Mouse (Mus musculus) lung, embryonic 16.5 days (tissue): ENCODE measurements around the gene Tmem210. TPM values are rescaled to one million over a fixed set of nuclear protein-coding genes. Genes with fewer than 3 reads are reported as not detected.
A peak's percentile ranks its signal among the peaks of the same experiment; 100 is the strongest.
"Not testable (repeated sequence)": the region's sequence is repeated elsewhere in the genome, so short reads cannot be mapped to it uniquely, and the experiment has no call there.

ENCODE experiments used
- ATAC-seq: fragments of 200-750 bp; cut with Nextera tagmentation; 2 replicates; pipeline ENCODE4 v1.8.0; 2017; ENCODE audit warnings: low read depth, mild to moderate bottlenecking, moderate library complexity
- H3K27ac ChIP-seq: fragments of 300-500 bp; sonication (generic); 2 replicates; pipeline ENCODE4 v1.5.1; 2014; ENCODE audit warnings: mild to moderate bottlenecking, control low read depth, low read length
- H3K27me3 ChIP-seq: fragments of 300-500 bp; sonication (generic); 2 replicates; pipeline ENCODE4 v1.6.1; 2014; ENCODE audit warnings: low read depth, low read length, mixed read lengths; ENCODE audit not compliant: control insufficient read depth, insufficient read depth
- H3K36me3 ChIP-seq: fragments of 300-500 bp; sonication (generic); 2 replicates; pipeline ENCODE4 v1.6.1; 2014; ENCODE audit warnings: low read length; ENCODE audit not compliant: control insufficient read depth, insufficient read depth
- H3K4me1 ChIP-seq: fragments of 300-500 bp; sonication (generic); replicated peaks from 2 replicates; pipeline ENCODE4 v1.6.1; 2014; ENCODE audit warnings: low read length, mixed read lengths; ENCODE audit not compliant: control insufficient read depth, insufficient read depth
- H3K4me2 ChIP-seq: fragments of 300-500 bp; sonication (generic); 2 replicates; pipeline ENCODE4 v1.6.1; 2014; ENCODE audit warnings: low read depth, low read length, control low read depth
- H3K4me3 ChIP-seq: fragments of 300-500 bp; sonication (generic); 2 replicates; pipeline ENCODE4 v1.5.1; 2014; ENCODE audit warnings: mild to moderate bottlenecking, low read length, control low read depth
- H3K9ac ChIP-seq: fragments of 300-500 bp; sonication (generic); 2 replicates; pipeline ENCODE4 v1.6.1; 2014; ENCODE audit warnings: low read length, control low read depth
- H3K9me3 ChIP-seq: fragments of 300-500 bp; sonication (generic); 2 replicates; pipeline ENCODE4 v1.6.1; 2016; ENCODE audit warnings: low read length; ENCODE audit not compliant: control insufficient read depth
- WGBS: fragments of 180-500 bp; shearing (Covaris S2); extraction: QIAGEN DNeasy Blood & Tissue Kit; methylation state at CpG from one replicate; pipeline ENCODE4 v1.1.7; 2014; 5-methylcytosine and 5-hydroxymethylcytosine counted together
- polyA plus RNA-seq: library from polyadenylated mRNA; unstranded; fragments of >200 nt; fragmentation: Nextera tagmentation; extraction: Ambion mirVana; gene quantifications from 2 replicates; pipeline ENCODE4 v1.2.1, GENCODE M21; 2015

Gene Tmem210
- polyA plus RNA-seq, 1 experiment from 2014 or later: not detected

- 80% methylated on average over 10 of the region's 10 CpGs for WGBS
- Histone ChIP-seq H3K27ac (no peak within 1 kb of the TSS), H3K9me3 (no peaks in the 10 kb centered on the region), H3K4me1 (no peaks in the 10 kb centered on the region), H3K4me2 (no peak within 1 kb of the TSS), H3K4me3 (no peak within 1 kb of the TSS), H3K9ac (no peak within 1 kb of the TSS), H3K36me3 (peaks cover 17% of the 10 kb centered on the region), H3K27me3 (peaks cover 19% of the 10 kb centered on the region)
- no peak for ATAC-seq
Observed at GRCm38 (mm10) chr2:25246183-25247072, 41.5 kb upstream of the Tmem210 start, which contains the start of gene AL732309.1. AL732309.1 (minus strand) TSS chr2:25246863.

GRCm38 (mm10) chr2:25252331-25252730 is 35.6 kb upstream of the Tmem210 start:
- no peak overlapping the region for H3K4me3 ChIP-seq
- no peak overlapping the region for H3K4me2 ChIP-seq
- WGBS: 69% methylated on average over 1 of the region's 1 CpGs
- H3K9me3 ChIP-seq: no peaks in the 10 kb centered on the region
- no peaks in the 10 kb centered on the region for H3K27me3 ChIP-seq
- H3K36me3 ChIP-seq: peaks cover 22% of the 10 kb centered on the region
- no peak for ATAC-seq
- no peak overlapping the region for H3K27ac ChIP-seq
- H3K9ac ChIP-seq: no peak overlapping the region
- H3K4me1 ChIP-seq: peaks cover 12% of the 10 kb centered on the region

GRCm38 (mm10) chr2:25255284-25255779 is 32.6 kb upstream of the Tmem210 start, which contains the start of gene Tmem203:
Tmem203 (plus strand) TSS chr2:25255439.
- Histone ChIP-seq H3K27ac (peak within 1 kb of the TSS; percentile 51), H3K36me3 (peaks cover 9% of the 10 kb centered on the region), H3K4me3 (peak within 1 kb of the TSS; percentile 96), H3K9ac (peak within 1 kb of the TSS; percentile 86), H3K9me3 (no peaks in the 10 kb centered on the region), H3K4me2 (peak within 1 kb of the TSS; percentile 97), H3K27me3 (no peaks in the 10 kb centered on the region), H3K4me1 (peaks cover 12% of the 10 kb centered on the region)
- ATAC-seq: peak; percentile 87
- WGBS: under 1% methylated on average over 38 of the region's 39 CpGs

GRCm38 (mm10) chr2:25256443-25257109 is 31.4 kb upstream of the Tmem210 start:
- not testable (repeated sequence) for H3K27ac ChIP-seq, H3K27me3 ChIP-seq, H3K9me3 ChIP-seq, H3K36me3 ChIP-seq, ATAC-seq
- 49% methylated on average over 11 of the region's 12 CpGs for WGBS
- Histone ChIP-seq H3K4me2 (peak overlapping the region; percentile 97), H3K4me3 (peak overlapping the region; percentile 96), H3K9ac (peak overlapping the region; percentile 21; the same call in 1 of the 2 replicates), H3K4me1 (peaks cover 12% of the 10 kb centered on the region)

GRCm38 (mm10) chr2:25257250-25257649 is 30.7 kb upstream of the Tmem210 start:
- not testable (repeated sequence) for H3K9me3 ChIP-seq, H3K27ac ChIP-seq, H3K4me3 ChIP-seq, ATAC-seq, H3K27me3 ChIP-seq, H3K4me2 ChIP-seq, H3K9ac ChIP-seq, H3K36me3 ChIP-seq
- H3K4me1 ChIP-seq: peaks cover 15% of the 10 kb centered on the region
- 75% methylated on average over 5 of the region's 5 CpGs for WGBS

- no peak for ATAC-seq
- H3K4me3 ChIP-seq: no peak overlapping the region
- no peak overlapping the region for H3K4me2 ChIP-seq
- WGBS: 45% methylated on average over 2 of the region's 2 CpGs
- H3K36me3 ChIP-seq: no peaks in the 10 kb centered on the region
- peaks cover 23% of the 10 kb centered on the region for H3K4me1 ChIP-seq
- H3K9ac ChIP-seq: no peak overlapping the region
- peaks cover 3% of the 10 kb centered on the region for H3K27me3 ChIP-seq
- no peaks in the 10 kb centered on the region for H3K9me3 ChIP-seq
- no peak overlapping the region for H3K27ac ChIP-seq
Observed at GRCm38 (mm10) chr2:25258887-25259286, 29.1 kb upstream of the Tmem210 start.

GRCm38 (mm10) chr2:25261870-25262269 is 26.1 kb upstream of the Tmem210 start:
- Histone ChIP-seq H3K36me3 (no peaks in the 10 kb centered on the region), H3K4me2 (peak overlapping the region; percentile 98), H3K27ac (no peak overlapping the region), H3K9me3 (no peaks in the 10 kb centered on the region), H3K4me1 (peaks cover 32% of the 10 kb centered on the region), H3K9ac (peak overlapping the region; percentile 67), H3K27me3 (peaks cover 5% of the 10 kb centered on the region), H3K4me3 (peak overlapping the region; percentile 89)
- no peak; the same call in none of the 2 replicates for ATAC-seq
- WGBS: 40% methylated on average over 11 of the region's 12 CpGs

GRCm38 (mm10) chr2:25262291-25262767 is 25.6 kb upstream of the Tmem210 start, which contains the start of gene Tprn:
Tprn (plus strand) TSS chr2:25262618.
- H3K4me1 ChIP-seq: peaks cover 32% of the 10 kb centered on the region
- H3K9me3 ChIP-seq: no peaks in the 10 kb centered on the region
- H3K4me3 ChIP-seq: peak within 1 kb of the TSS; percentile 89
- peak within 1 kb of the TSS; percentile 27 for H3K27ac ChIP-seq
- H3K36me3 ChIP-seq: no peaks in the 10 kb centered on the region
- peak within 1 kb of the TSS; percentile 98 for H3K4me2 ChIP-seq
- WGBS: 0% methylated on average over 39 of the region's 39 CpGs
- peaks cover 5% of the 10 kb centered on the region for H3K27me3 ChIP-seq
- peak; percentile 99 for ATAC-seq
- peak within 1 kb of the TSS; percentile 77 for H3K9ac ChIP-seq
